Mouse (Mus musculus): ENCODE results near the gene Fgfr2. TPM values are rescaled to one million over a fixed set of nuclear protein-coding genes. Genes with fewer than 3 reads are reported as not detected.
A peak's percentile ranks its signal among the peaks of the same experiment; 100 is the strongest.

Fgfr2 gene
- total RNA-seq, 2 experiments from 2014 or later: not detected

DNA sequence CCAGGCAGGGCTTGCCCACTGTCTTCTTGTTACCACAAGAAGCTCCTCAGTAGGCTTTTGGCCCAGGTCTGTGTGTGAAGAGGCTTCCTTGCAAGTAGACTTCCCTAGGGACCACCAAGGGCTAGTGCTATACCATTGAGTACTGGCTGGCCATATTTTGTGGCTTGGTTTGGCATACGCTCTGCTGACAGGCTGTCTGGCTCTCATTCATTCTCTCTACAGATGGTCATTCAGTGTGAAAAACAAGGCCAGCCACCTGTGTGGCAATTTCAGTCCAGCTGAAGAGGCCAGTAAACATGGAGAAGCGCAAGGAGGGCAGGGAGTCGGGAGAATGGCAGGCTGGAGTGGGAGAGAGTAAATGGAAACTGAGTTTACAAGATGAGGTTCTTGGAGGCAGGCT lies 2407.7 kb downstream of the Fgfr2 start:
- ATAC-seq (replicated peaks; ENCODE audit: poor library complexity): no peak

DNA sequence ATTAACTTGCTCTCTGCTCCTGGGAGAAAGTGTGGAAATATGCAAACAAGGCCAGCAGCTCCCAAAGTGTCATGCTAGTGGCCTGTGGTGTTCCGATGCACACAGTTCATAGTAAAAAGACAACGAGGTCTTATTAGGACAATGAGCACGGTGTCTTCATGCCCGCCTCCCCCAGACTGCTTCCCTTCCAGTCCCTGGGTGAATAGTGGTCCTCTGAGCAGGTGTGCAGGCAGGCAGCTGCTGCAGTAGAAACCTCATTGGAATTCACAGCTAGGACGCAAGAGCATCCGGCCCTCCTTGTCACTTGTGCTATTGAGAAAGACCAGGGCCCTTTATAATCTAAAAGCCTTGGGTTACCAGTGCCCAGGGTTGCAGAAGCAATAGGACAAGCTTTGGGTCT lies 2409.8 kb downstream of the Fgfr2 start:
- no peak for ATAC-seq (replicated peaks; ENCODE audit: poor library complexity)

GRCm38 (mm10) chr7:130711851-130712250 lies 2411.3 kb downstream of the Fgfr2 start:
- no peak for ATAC-seq (replicated peaks; ENCODE audit: poor library complexity)

GRCm38 (mm10) chr7:130709372-130710274 lies 2413.5 kb downstream of the Fgfr2 start:
- no peak for ATAC-seq (replicated peaks; ENCODE audit: poor library complexity)

GRCm38 (mm10) chr7:130708940-130709339 lies 2414.2 kb downstream of the Fgfr2 start:
- no peak for ATAC-seq (replicated peaks; ENCODE audit: poor library complexity)

DNA sequence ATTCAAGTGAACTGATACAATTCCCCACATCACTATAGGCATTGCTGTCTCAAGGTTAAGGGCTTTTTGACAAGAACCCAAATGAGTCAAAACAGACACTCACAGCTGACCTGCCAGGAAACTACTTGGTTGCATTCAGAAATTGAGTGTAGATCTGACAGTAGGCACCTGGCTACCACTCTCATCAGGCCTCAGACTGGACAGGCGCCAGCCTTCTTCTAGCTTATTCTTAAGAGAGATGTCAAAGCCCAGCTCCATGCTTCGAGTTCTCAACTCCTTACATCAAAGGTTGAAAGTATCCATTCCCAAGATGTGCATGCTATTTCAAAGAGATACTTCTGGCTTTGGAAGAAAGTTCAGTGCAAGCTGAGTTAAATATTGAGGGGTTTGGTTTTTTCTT lies 2417.9 kb downstream of the Fgfr2 start:
- ATAC-seq (replicated peaks; ENCODE audit: poor library complexity): no peak

DNA sequence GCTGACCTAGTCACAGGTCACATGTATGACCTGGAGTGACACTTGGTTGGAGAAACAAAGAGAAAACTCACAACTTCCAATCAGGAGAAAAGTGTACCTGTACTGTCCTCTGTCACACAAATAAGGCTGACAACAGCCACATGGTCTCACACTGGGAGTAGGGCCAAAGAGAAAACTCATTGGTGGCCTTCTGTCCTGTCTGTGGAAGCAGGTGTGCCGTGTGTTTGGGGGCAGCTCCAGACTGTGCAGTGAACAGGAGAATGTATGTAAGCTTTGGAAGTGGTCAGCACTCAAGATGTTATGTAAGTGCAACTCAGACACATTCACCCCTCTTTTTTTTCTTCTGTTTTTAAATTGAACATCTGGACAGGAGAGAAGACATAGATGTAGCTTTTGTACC lies 2421.8 kb downstream of the Fgfr2 start:
- no peak for ATAC-seq (replicated peaks; ENCODE audit: poor library complexity)

GRCm38 (mm10) chr7:130698480-130698879 lies 2424.7 kb downstream of the Fgfr2 start:
- no peak for ATAC-seq (replicated peaks; ENCODE audit: poor library complexity)

GRCm38 (mm10) chr7:130696347-130697234 lies 2426.6 kb downstream of the Fgfr2 start:
- ATAC-seq (replicated peaks; ENCODE audit: poor library complexity): no peak

GRCm38 (mm10) chr7:130695669-130696338 lies 2427.3 kb downstream of the Fgfr2 start:
- ATAC-seq (replicated peaks; ENCODE audit: poor library complexity): no peak

GRCm38 (mm10) chr7:130693800-130694193 lies 2429.4 kb downstream of the Fgfr2 start:
- no peak for ATAC-seq (replicated peaks; ENCODE audit: poor library complexity)

DNA sequence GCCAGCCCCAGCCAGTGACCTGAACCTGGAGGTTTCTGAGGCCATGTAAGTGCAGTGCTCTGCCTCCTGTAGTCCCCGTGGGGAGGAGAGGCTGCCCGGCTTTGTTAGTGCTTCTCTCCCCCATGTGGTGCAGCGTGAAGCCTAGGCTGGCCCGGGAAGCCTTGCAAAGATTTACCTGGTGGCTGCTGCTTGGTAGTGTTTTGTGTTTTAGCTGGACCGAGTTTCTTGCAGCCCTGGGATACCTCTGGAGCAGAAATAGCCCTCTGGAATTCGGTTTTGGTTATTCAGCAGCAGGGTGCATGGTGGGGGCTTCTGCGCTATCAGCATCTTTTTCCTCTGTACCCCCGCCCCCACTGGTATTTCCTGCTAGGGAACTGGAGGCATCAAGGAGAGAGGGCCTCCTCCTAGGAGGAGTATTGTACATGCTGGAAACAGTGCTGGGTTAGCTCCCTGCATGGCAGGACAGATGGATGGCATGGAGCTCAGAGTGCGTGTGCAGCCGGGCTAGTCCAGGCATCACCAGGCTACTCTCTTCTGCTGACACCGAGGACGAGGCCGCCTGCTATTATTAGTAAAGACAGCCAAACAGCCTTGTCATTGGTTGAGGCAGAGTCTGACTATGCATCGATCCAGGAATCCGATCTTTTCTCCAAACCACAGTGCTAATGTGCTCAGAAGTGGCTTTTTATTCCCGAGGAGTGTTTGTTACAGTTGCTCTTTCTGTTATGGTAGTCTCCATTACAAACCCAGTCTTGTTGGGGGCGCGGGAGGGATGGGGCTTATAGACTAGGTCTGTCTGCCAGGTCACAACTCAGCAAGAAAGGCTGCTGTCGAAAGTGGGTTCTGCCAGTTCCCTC lies 2430.0 kb downstream of the Fgfr2 start:
- no peak for ATAC-seq (replicated peaks; ENCODE audit: poor library complexity)

- ATAC-seq (replicated peaks; ENCODE audit: poor library complexity): peak; percentile 63
These were observed 2430.7 kb downstream of the Fgfr2 start for GRCm38 (mm10) chr7:130692392-130692942.

DNA sequence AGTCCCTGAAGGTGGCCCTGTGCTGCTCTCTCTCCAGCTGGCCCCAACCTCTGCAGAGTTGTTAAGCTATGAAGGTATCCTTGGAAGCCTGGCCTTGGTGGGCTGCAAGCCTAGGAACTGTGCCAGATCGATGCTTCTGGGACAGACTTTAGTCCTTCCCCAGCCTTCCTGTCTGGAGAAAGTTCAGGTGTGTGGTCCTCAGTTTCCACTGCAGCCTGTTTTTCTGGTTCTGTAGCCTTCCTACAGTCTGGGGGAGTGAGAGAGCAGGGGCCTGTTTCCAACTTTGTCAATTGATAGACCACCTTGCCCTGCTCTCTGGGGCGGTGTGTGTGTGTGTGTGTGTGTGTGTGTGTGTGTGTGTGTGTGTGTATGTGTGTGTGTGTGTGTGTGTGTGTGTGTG lies 2431.2 kb downstream of the Fgfr2 start:
- ATAC-seq (replicated peaks; ENCODE audit: poor library complexity): no peak

DNA sequence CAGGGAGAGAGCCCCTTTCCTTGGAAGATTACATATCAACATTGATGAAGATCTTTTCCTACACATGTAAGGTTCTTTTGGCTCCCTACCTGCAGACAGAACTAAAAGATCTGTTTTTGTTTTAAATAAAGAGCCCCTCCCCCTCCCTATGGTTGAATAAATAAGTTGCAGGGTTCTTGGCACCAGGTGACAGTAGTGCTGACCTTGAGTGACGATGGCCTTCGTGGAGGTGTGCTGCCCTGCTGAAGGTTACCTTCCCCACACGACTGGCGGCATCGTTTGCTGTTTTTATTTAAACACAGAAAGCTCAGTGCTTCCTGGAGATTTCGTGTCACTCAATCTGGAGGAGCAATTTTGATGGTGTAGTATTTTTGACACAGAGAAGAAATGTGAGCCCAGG lies 2432.3 kb downstream of the Fgfr2 start:
- no peak for ATAC-seq (replicated peaks; ENCODE audit: poor library complexity)

DNA sequence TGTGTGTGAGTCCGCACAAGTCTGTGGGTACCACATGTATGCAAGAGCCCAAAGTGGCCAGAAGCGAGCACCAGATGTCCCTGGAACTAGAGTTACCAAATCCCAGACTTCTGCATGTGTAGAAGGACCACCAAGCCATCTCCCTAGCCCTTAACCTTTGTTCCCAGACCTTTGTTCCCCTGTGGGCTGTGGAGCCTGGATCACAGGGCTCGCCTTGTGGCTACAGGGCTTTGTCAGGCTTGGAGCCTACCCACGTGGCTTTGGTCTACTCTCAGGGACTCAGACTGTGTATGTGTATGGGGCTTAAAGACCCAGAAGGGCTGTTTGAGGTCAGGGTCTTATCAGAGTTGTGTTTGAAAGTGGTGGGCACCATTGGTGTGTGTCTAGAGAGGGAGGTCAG lies 2434.5 kb downstream of the Fgfr2 start:
- ATAC-seq (replicated peaks; ENCODE audit: poor library complexity): no peak

DNA sequence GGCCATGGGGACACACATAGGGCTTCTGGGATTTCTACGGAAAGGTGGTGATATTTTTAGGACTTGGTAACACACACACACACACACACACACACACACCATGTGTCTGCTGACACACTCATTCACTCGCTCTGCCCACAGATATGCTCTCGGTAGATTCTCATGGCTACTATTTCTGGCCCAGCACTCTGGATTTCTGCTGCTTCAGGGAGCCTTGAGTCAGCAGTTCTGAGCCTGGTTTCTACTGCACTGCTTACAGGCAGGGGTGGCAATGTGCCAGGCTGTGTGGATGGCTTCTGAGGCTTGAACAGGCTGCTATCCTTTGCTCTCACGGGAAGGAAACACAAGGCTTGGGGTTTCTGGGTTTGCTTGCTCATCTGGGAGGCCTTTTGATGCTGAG lies 2441.4 kb downstream of the Fgfr2 start:
- ATAC-seq (replicated peaks; ENCODE audit: poor library complexity): peak; percentile 55

- ATAC-seq (replicated peaks; ENCODE audit: poor library complexity): no peak
These were observed 2444.7 kb downstream of the Fgfr2 start for GRCm38 (mm10) chr7:130678414-130678813.

GRCm38 (mm10) chr7:130677541-130678274 lies 2445.4 kb downstream of the Fgfr2 start:
- no peak for ATAC-seq (replicated peaks; ENCODE audit: poor library complexity)
